Mouse (Mus musculus): ENCODE data around the gene Rad23a.

- TF ChIP-seq CTCF (IDR thresholded peaks at IDR 0.05; ENCODE audit: borderline replicate concordance, insufficient read depth, low read depth, low read length) (no peak), POLR2A (IDR thresholded peaks at IDR 0.05; ENCODE audit: borderline replicate concordance, insufficient read depth, low read length) (no peak)
Observed at GRCm38 (mm10) chr8:84872309-84872965, 32.0 kb upstream of the Rad23a start.
